Mouse (Mus musculus): ENCODE results near the gene Unc45a.

Unc45a gene

DNA sequence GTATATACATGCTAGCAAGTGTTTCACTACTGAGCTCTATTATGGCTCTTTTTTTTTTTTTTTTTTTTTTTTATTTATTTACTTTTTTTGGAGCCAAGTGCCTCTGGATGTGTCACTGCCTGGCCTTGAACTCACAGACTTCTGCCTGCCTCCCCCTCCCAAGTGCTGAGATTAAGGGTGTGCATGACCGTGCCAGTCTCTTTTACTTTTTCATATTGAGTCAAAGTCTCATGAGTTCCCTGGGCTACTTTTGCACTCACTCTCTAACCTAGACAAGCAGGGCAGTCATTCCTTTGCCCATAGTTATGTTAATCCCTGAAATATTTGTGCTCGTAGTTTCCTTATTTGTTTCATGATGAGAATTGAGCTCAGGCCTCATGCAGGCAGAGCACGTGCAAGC, 59.2 kb downstream of the Unc45a start:
- DNase-seq (ENCODE audit: low spot score): no peak

DNA sequence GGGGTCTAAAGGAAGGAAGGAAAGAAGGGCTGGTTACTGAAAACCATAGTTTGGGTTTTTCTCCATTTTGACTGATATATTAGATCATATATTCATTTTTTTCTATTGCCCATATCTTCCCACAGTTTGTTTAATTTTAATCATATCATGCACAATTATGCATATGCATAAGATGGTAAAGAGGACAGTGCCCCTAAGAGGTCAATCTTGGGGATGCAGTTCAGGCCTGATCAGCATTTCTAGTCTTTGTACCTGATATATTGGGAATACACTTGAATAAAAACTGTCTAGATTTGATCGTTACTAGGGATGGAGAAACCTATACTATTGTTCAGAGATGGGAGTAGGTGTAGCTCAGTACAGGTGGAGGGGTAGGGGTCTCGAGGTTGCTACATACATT, 59.8 kb downstream of the Unc45a start:
- DNase-seq (ENCODE audit: low spot score): no peak

DNA sequence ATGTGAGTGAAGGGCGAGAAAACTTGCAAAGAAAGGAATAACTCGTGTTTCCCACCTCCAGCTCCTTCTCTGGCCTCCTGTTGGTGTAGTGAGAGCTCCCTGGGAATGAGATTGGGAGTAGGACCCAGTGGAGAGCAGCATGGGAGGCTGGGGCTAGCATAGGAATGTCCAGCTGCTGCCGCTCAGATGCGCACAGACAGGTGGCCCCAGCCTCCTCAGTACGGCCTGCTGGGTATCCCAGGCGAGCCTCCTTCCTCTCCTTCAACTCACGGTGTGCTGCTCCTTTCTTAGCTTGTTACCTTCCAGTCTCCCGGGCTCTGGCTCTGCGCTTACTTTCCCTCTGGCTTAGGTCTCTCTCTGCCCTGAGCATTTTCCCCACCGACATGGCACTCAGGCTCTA, 60.8 kb downstream of the Unc45a start:
- DNase-seq (ENCODE audit: low spot score): no peak

DNA sequence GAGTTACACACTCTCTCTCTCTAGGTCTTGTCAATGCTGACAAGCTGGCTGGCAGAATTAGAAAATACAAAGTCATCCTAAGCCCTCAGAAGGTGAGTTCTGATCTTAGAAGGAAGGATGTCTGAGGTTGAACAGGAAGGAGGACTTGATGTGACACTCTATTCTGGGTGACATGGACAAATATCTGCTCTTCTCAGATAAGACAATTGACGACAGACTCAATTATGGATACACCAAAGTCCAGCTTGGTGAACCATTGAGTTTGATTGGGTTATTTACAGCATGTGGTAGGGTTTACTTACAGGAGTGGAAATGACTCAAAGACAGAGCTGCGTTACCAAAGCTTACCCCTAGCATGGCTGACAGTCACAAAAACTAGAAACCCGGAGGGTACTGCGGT, 64.4 kb downstream of the Unc45a start:
- no peak for DNase-seq (ENCODE audit: low spot score)
